Mouse (Mus musculus) adrenal gland, postnatal 14 days (tissue): Measurements from ENCODE around the gene Gm28053. TPM values are rescaled to one million over a fixed set of nuclear protein-coding genes. Genes with fewer than 3 reads are reported as not detected.

Experiments used
- DNase-seq: peaks from one replicate; pipeline ENCODE4 v3.0.0; 2021; ENCODE audit warnings: mixed read lengths
- total RNA-seq: library from RNA; stranded (reverse); gene quantifications from 2 replicates; pipeline ENCODE4 v1.2.3, GENCODE M21; 2021

Gm28053 gene
- total RNA-seq, 1 experiment from 2014 or later: 4.9 TPM

DNA sequence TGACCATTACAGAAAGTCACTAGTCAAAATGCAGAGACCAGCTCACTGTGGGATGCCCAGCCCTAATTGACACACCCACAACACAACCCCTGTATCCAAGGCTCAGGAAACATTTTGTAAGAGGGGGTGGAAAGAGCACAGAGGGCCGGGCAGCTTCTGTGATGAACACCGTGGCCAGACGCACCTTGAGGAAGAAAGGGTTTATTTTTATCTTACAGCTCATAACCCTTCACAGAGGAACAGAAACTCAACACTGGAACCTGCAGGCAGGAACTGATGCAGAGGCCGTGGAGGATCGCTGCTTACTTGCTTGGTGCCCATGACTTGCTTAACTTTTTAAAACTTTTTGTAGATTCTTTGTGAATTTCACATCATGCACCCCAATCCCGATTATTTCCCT, 25.4 kb upstream of the Gm28053 start:
- no peak for DNase-seq

GRCm38 (mm10) chr6:48696830-48697554, 21.4 kb upstream of the Gm28053 start:
- no peak for DNase-seq

GRCm38 (mm10) chr6:48697555-48697930, 20.9 kb upstream of the Gm28053 start:
- no peak for DNase-seq

- no peak for DNase-seq
Observed at GRCm38 (mm10) chr6:48698066-48698856, 20.1 kb upstream of the Gm28053 start.

GRCm38 (mm10) chr6:48698888-48699287, 19.5 kb upstream of the Gm28053 start:
- no peak for DNase-seq

- peak; percentile 39 for DNase-seq
Observed at GRCm38 (mm10) chr6:48700251-48701075, 17.9 kb upstream of the Gm28053 start.

DNA sequence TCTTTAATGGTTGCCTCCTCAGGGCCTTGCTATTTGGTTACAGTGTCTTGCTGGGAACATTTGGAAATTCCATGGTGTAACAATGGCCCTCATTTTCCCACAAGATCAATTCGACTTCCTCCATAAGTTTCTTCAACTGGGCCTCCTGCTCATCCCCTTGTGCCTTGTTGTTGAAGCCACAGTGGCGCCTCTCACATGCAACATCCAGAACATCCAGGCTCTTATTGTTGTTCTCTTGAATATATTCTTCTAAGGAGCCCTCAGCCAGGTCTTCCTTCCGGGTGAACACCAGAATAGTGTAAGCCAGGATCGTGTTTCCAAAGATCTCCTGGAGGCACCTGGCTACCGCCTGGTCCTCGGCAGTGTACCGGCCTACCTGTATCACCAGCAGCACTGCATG, 16.3 kb upstream of the Gm28053 start:
- no peak for DNase-seq

GRCm38 (mm10) chr6:48702601-48703000, 15.8 kb upstream of the Gm28053 start:
- no peak for DNase-seq

DNA sequence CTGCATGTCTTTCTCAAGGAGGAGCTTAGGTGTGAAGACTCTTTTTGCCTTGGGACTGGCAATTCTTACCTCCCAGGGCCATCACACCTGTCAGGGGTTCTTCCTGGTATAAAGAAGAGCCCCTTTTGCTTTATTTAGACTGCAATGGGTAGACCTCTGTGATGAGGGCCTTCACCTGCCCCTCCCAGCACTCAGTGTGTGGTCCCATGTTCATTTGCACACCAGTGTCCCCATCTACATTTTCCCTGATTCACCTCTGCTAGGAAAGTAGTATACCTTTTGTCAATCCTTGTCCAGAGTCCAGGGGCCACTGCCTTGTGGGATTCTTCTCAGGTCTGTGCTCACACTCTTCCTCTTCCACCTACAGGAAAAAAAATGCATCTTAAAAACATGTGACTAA, 14.3 kb upstream of the Gm28053 start:
- no peak for DNase-seq

DNA sequence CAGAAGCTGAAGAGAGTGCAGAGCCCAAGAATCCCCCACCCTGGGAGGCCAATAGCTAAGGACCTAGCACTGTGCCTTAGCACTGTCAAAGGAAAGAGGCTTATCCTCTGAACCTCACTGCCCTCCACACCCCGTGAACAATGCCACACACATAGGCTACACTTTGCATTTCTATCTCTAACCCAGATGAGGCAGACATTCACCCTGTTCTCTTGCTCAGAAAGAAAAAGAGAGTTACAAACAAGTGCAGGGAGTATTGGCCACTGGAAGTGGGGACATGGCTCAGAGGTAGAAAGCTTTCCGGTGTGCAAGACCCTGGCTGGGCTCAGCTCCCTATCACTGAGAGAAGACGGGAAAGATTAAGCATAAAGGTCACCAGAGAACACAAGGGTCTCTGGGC, 12.3 kb upstream of the Gm28053 start:
- no peak for DNase-seq

DNA sequence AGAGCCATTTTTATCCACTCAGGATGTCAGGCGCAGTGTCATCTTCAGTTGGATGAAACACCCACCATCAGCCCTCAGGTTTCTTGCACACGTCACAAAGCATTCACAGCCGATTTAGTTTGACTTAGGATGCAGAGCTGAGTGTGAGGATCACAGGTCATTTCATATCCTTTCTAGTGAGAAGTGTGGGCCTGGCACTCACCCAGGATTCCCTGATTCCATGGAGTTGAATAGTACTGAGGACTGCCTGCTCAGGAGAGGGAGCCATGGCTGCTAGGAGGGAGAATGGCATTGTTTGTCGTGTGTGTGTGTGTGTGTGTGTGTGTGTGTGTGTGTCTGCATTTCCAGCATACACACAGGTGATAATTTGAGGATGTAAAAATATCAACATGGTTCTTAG, 1.9 kb downstream of the Gm28053 start:
- DNase-seq: no peak

DNA sequence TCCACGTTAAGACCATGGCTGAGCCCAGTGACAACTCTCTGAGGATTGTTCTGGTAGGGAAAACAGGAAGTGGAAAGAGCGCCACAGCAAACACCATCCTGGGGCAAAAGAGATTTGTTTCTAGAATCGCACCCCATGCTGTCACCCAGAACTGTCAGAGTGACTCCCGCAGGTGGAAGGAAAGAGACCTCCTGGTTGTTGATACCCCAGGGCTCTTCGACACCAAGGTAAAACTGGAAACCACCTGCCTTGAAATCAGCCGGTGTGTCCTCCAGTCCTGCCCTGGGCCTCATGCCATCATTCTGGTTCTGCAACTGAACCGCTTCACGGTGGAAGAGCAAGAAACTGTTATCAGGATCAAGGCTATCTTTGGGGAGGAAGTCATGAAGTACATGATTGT, 5.1 kb downstream of the Gm28053 start:
- DNase-seq: no peak

DNA sequence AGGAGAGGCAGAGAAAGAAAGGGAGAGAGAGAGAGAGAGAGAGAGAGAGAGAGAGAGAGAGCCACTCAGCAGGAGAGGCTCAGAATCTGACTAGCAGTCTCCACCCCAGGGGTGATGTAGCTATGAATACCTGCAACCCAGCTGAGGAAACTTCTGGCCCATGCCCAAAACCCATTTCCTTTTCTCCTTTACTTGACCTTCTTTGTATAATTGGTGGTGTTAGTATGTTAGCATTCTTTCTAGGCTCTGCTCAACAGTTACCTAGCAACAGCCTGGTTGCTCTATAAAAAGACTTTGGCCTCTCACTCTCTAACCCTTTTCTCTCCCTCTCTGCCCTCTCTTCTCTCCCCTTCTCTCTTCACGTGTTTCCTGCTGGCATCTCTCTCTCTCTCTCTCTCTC, 7.1 kb downstream of the Gm28053 start:
- DNase-seq: peak; percentile 66

DNA sequence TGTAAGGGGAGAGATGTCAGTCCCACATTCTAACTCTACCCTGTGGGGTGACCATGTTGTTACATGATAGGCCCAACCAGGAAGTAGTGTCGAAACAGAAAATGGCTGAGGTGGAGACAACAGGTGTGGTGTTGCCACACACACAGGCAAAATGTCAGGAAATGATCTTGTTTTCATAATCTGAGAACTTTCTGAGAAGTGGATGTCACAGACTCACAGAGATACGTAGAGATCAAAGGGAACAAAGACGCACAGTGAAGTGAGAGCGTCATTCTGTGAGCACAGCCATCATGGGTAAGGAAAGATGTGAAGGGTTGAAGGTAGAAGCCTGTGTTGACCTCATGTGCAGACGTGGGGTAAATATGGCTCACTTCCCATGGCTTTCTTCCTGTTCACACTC, 9.4 kb downstream of the Gm28053 start:
- DNase-seq: no peak

GRCm38 (mm10) chr6:48732864-48733304, 14.5 kb downstream of the Gm28053 start:
- peak; percentile 15 for DNase-seq

DNA sequence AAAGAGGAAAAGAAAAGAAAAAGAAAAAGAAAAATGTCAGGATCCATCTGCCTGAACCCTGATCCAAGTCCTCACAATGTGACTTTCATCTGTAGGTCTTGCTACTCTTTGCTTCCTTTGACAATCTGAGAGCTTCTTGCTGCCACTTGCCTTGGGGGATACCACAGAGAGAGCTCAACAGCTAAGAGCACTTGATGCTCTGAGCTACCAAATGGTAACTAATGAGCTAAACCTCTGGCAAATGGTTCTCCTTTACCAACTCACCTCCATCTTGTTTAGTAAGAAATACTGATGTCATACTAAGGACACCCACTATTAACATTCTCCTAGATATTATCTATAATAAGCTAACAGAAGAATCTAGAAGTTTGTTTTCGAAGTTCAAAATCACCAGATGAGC, 15.3 kb downstream of the Gm28053 start:
- DNase-seq: no peak

GRCm38 (mm10) chr6:48737053-48737452, 18.6 kb downstream of the Gm28053 start:
- DNase-seq: no peak

GRCm38 (mm10) chr6:48737688-48738087, 19.3 kb downstream of the Gm28053 start:
- DNase-seq: no peak

GRCm38 (mm10) chr6:48738961-48739779, 20.8 kb downstream of the Gm28053 start, which contains the start of gene Gimap1:
Gene Gimap1, plus strand, starts transcription at chr6:48739054.
- peak; percentile 42 for DNase-seq

- DNase-seq: no peak
Observed at GRCm38 (mm10) chr6:48739780-48740055, 21.3 kb downstream of the Gm28053 start.

GRCm38 (mm10) chr6:48740501-48741169, 22.2 kb downstream of the Gm28053 start:
- DNase-seq: no peak

DNA sequence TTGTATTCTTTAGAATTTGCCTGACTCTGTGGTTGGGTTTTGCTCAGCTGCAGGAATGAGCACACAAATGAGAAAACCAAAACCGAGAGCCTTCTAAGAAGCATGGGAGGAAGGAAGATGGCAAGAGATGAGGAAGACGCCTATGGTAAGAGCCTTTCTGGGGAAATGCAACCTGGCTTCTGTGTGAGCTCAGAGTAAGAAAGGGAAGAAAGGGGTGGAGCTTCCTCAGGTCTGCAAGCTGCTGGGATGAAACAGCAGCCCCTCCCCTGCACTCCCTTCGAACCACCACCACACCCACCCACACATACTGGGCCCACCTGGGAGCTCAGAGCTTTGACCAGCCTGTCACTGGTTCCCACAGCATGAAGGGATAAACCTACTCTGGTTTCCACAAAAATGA, 22.9 kb downstream of the Gm28053 start:
- DNase-seq: no peak
